Mouse (Mus musculus) cerebellum, adult 2 months (tissue): ENCODE measurements around the gene C5ar1.
A peak's percentile ranks its signal among the peaks of the same experiment; 100 is the strongest.

Experiments used
- CTCF ChIP-seq: fragments of 200-500 bp; IDR thresholded peaks from 2 replicates; pipeline ENCODE4 v1.5.1; 2011; ENCODE audit warnings: low read depth, mild to moderate bottlenecking, control low read depth, low read length, moderate library complexity, borderline replicate concordance; ENCODE audit not compliant: insufficient read depth
- POLR2A ChIP-seq: fragments of 200-500 bp; IDR thresholded peaks from 2 replicates; pipeline ENCODE4 v1.6.1; 2011; ENCODE audit warnings: low read length, control low read depth, borderline replicate concordance; ENCODE audit not compliant: insufficient read depth

DNA sequence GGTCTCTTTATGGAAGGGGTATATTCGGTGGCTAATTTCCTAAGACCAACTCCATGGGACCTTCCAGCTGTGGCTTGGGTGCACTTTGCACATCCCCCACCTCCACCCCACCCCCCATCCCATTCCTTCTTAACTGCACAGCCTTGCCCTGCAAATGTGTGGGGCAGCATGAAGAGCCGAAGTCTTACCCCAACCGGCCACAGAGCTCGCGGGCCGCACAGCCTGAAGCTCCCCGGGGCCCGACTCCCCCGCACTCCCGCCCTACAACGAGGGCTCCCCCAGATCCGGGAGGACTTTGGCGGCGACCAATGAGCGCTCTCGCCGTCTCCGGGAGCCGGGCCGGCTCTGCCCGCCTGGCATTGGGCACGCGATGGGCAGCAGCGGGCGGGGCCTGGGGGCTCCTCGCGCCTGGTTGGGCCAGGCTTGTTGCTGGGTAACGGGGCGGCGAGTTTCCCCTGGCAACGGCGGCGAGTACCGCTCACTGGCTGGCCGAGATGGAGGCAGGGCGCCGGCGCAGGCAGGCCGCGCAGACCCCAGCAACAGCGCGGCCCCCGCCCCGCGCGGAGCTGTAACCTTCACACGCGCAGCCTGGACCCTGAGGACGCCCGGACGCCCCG lies 40.2 kb upstream of the C5ar1 start:
- no peak for TF ChIP-seq CTCF
- TF ChIP-seq POLR2A, result peak; percentile 80; the same call in 1 of the 2 replicates
